7 mouse cellular contexts compared by ENCODE assay signal in the genomic region with DNA sequence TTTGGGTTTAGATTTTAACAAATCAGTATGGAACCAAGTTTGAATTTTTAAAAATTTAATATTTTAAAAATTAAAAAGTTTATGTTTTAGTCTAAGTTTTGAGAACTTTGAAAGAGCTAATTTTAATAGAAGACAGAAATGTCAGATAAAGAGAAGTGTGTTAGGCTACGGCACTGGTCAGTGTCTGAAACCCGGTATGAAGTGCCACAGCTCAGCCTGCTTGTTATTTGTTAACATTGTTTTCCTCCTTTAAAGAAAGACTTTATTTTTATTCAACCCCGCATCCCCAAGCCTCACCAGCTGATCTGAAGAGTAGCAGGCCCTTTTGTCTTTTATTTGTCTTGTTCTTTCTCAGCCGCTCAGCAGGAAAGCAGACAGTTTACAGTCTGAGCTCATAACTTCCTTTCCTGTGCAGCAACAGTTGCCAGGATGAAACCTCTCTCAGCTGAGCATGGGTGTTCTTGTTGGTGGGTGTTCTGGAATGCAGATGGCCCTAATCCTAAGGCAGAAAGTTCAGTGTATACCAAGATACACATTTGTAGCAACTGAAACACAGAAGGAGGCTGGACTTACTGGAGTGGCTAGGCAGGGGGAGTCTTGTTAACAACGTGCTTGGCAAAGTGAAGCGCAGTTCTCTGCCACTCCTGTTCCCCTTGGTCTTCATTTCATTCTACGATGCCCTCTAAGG. TPM values are rescaled to one million over a fixed set of nuclear protein-coding genes. Genes with fewer than 3 reads are reported as not detected.
DNase-seq lines count a peak whose midpoint lies in the region; ATAC-seq lines count a peak whose summit lies in the region.

No protein-coding gene starts in this region.

- no peaks in the 10 kb centered on the region for H3K9me3 ChIP-seq in neural tube, embryonic 11.5 days (ENCODE audit: control insufficient read depth, low read length)
- H3K9me3 ChIP-seq in heart, embryonic 10.5 days = no peaks in the 10 kb centered on the region
- no peaks in the 10 kb centered on the region for H3K9me3 ChIP-seq in limb, embryonic 11.5 days (ENCODE audit: control insufficient read depth, low read length)
- no peaks in the 10 kb centered on the region for H3K9me3 ChIP-seq in liver, embryonic 11.5 days (ENCODE audit: control insufficient read depth, low read length)

- H3K36me3 ChIP-seq in neural tube, embryonic 11.5 days (ENCODE audit: control insufficient read depth, insufficient read depth, low read length) = no peaks in the 10 kb centered on the region
- no peaks in the 10 kb centered on the region for H3K36me3 ChIP-seq in heart, embryonic 10.5 days
- H3K36me3 ChIP-seq in limb, embryonic 11.5 days (ENCODE audit: control insufficient read depth, insufficient read depth, low read length) = no peaks in the 10 kb centered on the region
- H3K36me3 ChIP-seq in liver, embryonic 11.5 days (ENCODE audit: control insufficient read depth, insufficient read depth, low read length) = no peaks in the 10 kb centered on the region

- peaks cover 12% of the 10 kb centered on the region; the same call in 1 of the 2 replicates for H3K4me1 ChIP-seq in neural tube, embryonic 11.5 days (ENCODE audit: control insufficient read depth, insufficient read depth, low read length)
- H3K4me1 ChIP-seq in heart, embryonic 10.5 days = peaks cover 31% of the 10 kb centered on the region
- no peaks in the 10 kb centered on the region for H3K4me1 ChIP-seq in limb, embryonic 11.5 days (ENCODE audit: control insufficient read depth, insufficient read depth, low read length)
- H3K4me1 ChIP-seq in liver, embryonic 11.5 days (replicated peaks; ENCODE audit: control insufficient read depth, insufficient read depth, low read length) = peaks cover 7% of the 10 kb centered on the region; the same call in 1 of the 2 replicates

- DNase-seq in neural tube, embryonic 11.5 days (ENCODE audit: low spot score) = peak; percentile 29
- DNase-seq in neural tube, embryonic 10.5 days (ENCODE audit: extremely low spot score, low spot score) = no peak
- DNase-seq in heart, embryonic 10.5 days (ENCODE audit: low spot score) = no peak
- DNase-seq in limb, embryonic 11.5 days (ENCODE audit: low spot score) = peak; percentile 31
- peak; percentile 9 for DNase-seq in retina, embryonic 14.5 days (ENCODE audit: low spot score)
- no peak for DNase-seq in liver, embryonic 11.5 days (ENCODE audit: low spot score)
- DNase-seq in urinary bladder, postnatal 14 days (ENCODE audit: low spot score) = no peak

- 29% methylated on average over 7 of the region's 7 CpGs for WGBS in neural tube, embryonic 11.5 days
- WGBS in heart, embryonic 10.5 days = 49% methylated on average over 7 of the region's 7 CpGs
- 51% methylated on average over 7 of the region's 7 CpGs for WGBS in limb, embryonic 11.5 days
- 74% methylated on average over 7 of the region's 7 CpGs for WGBS in liver, embryonic 11.5 days

- no peak overlapping the region for H3K4me3 ChIP-seq in neural tube, embryonic 11.5 days (ENCODE audit: low read depth, low read length)
- H3K4me3 ChIP-seq in heart, embryonic 10.5 days = no peak overlapping the region
- H3K4me3 ChIP-seq in limb, embryonic 11.5 days (ENCODE audit: low read depth, low read length) = no peak overlapping the region
- no peak overlapping the region for H3K4me3 ChIP-seq in liver, embryonic 11.5 days (ENCODE audit: low read depth, low read length)

- no peak overlapping the region for H3K9ac ChIP-seq in neural tube, embryonic 11.5 days (ENCODE audit: low read length)
- H3K9ac ChIP-seq in limb, embryonic 11.5 days (ENCODE audit: low read length) = no peak overlapping the region
- H3K9ac ChIP-seq in liver, embryonic 11.5 days (ENCODE audit: low read depth, low read length) = no peak overlapping the region

- no peaks in the 10 kb centered on the region for H3K27me3 ChIP-seq in neural tube, embryonic 11.5 days (ENCODE audit: control insufficient read depth, insufficient read depth, low read length)
- no peaks in the 10 kb centered on the region for H3K27me3 ChIP-seq in heart, embryonic 10.5 days (ENCODE audit: insufficient read depth, poor library complexity, severe bottlenecking)
- H3K27me3 ChIP-seq in limb, embryonic 11.5 days (ENCODE audit: control insufficient read depth, insufficient read depth, low read length) = no peaks in the 10 kb centered on the region
- H3K27me3 ChIP-seq in liver, embryonic 11.5 days (replicated peaks; ENCODE audit: control insufficient read depth, insufficient read depth, low read length) = no peaks in the 10 kb centered on the region

- peak; percentile 43 for ATAC-seq in neural tube, embryonic 11.5 days (ENCODE audit: insufficient read depth, low FRiP score, low TSS enrichment)
- ATAC-seq in limb, embryonic 11.5 days (ENCODE audit: insufficient number of reproducible peaks, low FRiP score, low TSS enrichment, low read depth) = 0 out of 2 replicates have a peak, but pooled peaks have one; percentile 31
- no peak for ATAC-seq in liver, embryonic 11.5 days (replicated peaks; ENCODE audit: low FRiP score)

- H3K4me2 ChIP-seq in neural tube, embryonic 11.5 days (ENCODE audit: low read depth) = no peak overlapping the region
- no peak overlapping the region for H3K4me2 ChIP-seq in limb, embryonic 11.5 days (ENCODE audit: low read depth, severe bottlenecking)
- no peak overlapping the region for H3K4me2 ChIP-seq in liver, embryonic 11.5 days

- no peak overlapping the region for H3K27ac ChIP-seq in neural tube, embryonic 11.5 days (ENCODE audit: low read depth, low read length)
- H3K27ac ChIP-seq in heart, embryonic 10.5 days = 0 out of 2 replicates have a peak overlapping the region, but pooled peaks have one; percentile 42
- H3K27ac ChIP-seq in limb, embryonic 11.5 days (replicated peaks; ENCODE audit: low read depth, low read length) = no peak overlapping the region
- no peak overlapping the region for H3K27ac ChIP-seq in liver, embryonic 11.5 days (ENCODE audit: low read depth, low read length)

RNA-seq across cellular contexts. Expression of a gene that starts 32.5 kb away (rescaled TPM):
- 21.5 and 23.8 TPM in 2 replicates for polyA plus RNA-seq in neural tube, embryonic 11.5 days (2014; fragmentation: Nextera tagmentation; extraction: Ambion mirVana)
- 22.1 and 22.5 TPM in 2 replicates for polyA plus RNA-seq in heart, embryonic 10.5 days (2016; fragmentation: Nextera tagmentation; extraction: Ambion mirVana)
- polyA plus RNA-seq in limb, embryonic 11.5 days (2014; fragmentation: Nextera tagmentation; extraction: Ambion mirVana) = 19.6 and 22.3 TPM in 2 replicates
- polyA plus RNA-seq in liver, embryonic 11.5 days (2014; fragmentation: Nextera tagmentation; extraction: Ambion mirVana) = 31.2 and 37.6 TPM in 2 replicates

Comparison
In these comparisons a context has a peak if more than half of its experiments do, and no peak if none do; other contexts are left out.
1. DNase-seq: peak in neural tube, embryonic 11.5 days (single experiment), limb, embryonic 11.5 days (single experiment) and retina, embryonic 14.5 days (single experiment); none in neural tube, embryonic 10.5 days (single experiment), heart, embryonic 10.5 days (single experiment), liver, embryonic 11.5 days (single experiment) and urinary bladder, postnatal 14 days (single experiment).